ENCODE assay signal across 13 mouse cellular contexts in genomic region chr5:103709044-103709443, GRCm38 (mm10). TPM values are rescaled to one million over a fixed set of nuclear protein-coding genes. Genes with fewer than 3 reads are reported as not detected.
DNase-seq lines count a peak whose midpoint lies in the region; ATAC-seq and TF ChIP-seq lines count a peak whose summit lies in the region.
"Had no signal": no experiment of that assay in that cellular context is flagged by ENCODE, and none has a peak within 500 bp of the region (broad histone marks: within the 10 kb centered on the region; RNA-seq: fewer than 3 reads in every experiment).

No protein-coding gene starts in this region.

- WGBS in heart, embryonic 13.5 days = 88% methylated on average over 3 of the region's 3 CpGs
- 70% methylated on average over 3 of the region's 3 CpGs for WGBS in liver, embryonic 11.5 days
- WGBS in midbrain, embryonic 10.5 days = 87% methylated on average over 3 of the region's 3 CpGs

- DNase-seq in heart, postnatal 25 days (ENCODE audit: low spot score) = no peak
- peak; percentile 26 for DNase-seq in MEL (ENCODE audit: low read depth, low spot score)
- no peak for DNase-seq in liver, embryonic 11.5 days (ENCODE audit: low spot score)
- no peak for DNase-seq in frontal cortex, postnatal 10 days (ENCODE audit: low spot score in 2 of 2)
- DNase-seq in neural tube, embryonic 10.5 days (ENCODE audit: extremely low spot score, low spot score) = no peak
- DNase-seq in midbrain, embryonic 10.5 days (ENCODE audit: low spot score) = no peak
- DNase-seq: cerebellum, postnatal 36 days; left cerebral cortex, postnatal 4 days; right cerebral cortex, adult 18-20 months had no signal

- H3K9me3 ChIP-seq in heart, embryonic 13.5 days = peaks cover 3% of the 10 kb centered on the region; the same call in 1 of the 2 replicates
- H3K9me3 ChIP-seq in MEL (replicated peaks; ENCODE audit: insufficient read depth, low read length) = no peaks in the 10 kb centered on the region
- no peaks in the 10 kb centered on the region for H3K9me3 ChIP-seq in liver, embryonic 11.5 days (ENCODE audit: control insufficient read depth, low read length)
- H3K9me3 ChIP-seq in midbrain, embryonic 10.5 days (replicated peaks) = 0 out of 2 replicates have a peak, but pooled peaks cover 3% of the 10 kb centered on the region
- H3K9me3 ChIP-seq: neural tube, embryonic 12.5 days had no signal

- no peaks in the 10 kb centered on the region for H3K36me3 ChIP-seq in heart, embryonic 13.5 days
- H3K36me3 ChIP-seq in MEL (ENCODE audit: control insufficient read depth in 1 of 2, insufficient read depth in 2 of 2, low read length in 2 of 2) (peaks cover 0 to 4% of the 10 kb centered on the region in 2 experiments; a peak in 2 of 4 replicates), myocyte (ENCODE audit: control insufficient read depth, insufficient read depth) (no peaks in the 10 kb centered on the region)
- H3K36me3 ChIP-seq in liver, embryonic 11.5 days (ENCODE audit: control insufficient read depth, insufficient read depth, low read length) = no peaks in the 10 kb centered on the region
- H3K36me3 ChIP-seq in midbrain, embryonic 10.5 days = no peaks in the 10 kb centered on the region
- H3K36me3 ChIP-seq: neural tube, embryonic 12.5 days had no signal

- no peak for TF ChIP-seq EP300 in MEL (IDR thresholded peaks at IDR 0.05; ENCODE audit: low read depth in 1 of 2, low read length in 2 of 2)

- H3K4me1 ChIP-seq in heart, embryonic 13.5 days = peaks cover 9% of the 10 kb centered on the region; the same call in 1 of the 2 replicates
- peaks cover 2 to 14% of the 10 kb centered on the region in 2 experiments; a peak in 3 of 4 replicates for H3K4me1 ChIP-seq in MEL (ENCODE audit: control insufficient read depth in 1 of 2, insufficient read depth in 2 of 2, low read length in 2 of 2)
- H3K4me1 ChIP-seq in liver, embryonic 11.5 days (replicated peaks; ENCODE audit: control insufficient read depth, insufficient read depth, low read length) = no peaks in the 10 kb centered on the region
- H3K4me1 ChIP-seq in midbrain, embryonic 10.5 days = no peaks in the 10 kb centered on the region
- H3K4me1 ChIP-seq: neural tube, embryonic 12.5 days had no signal

- H3K79me2 ChIP-seq in MEL (ENCODE audit: control insufficient read depth, insufficient read depth, low read length, poor library complexity) (no peaks in the 10 kb centered on the region), myocyte (ENCODE audit: control insufficient read depth, insufficient read depth) (no peaks in the 10 kb centered on the region)

- H3K9ac ChIP-seq in heart, embryonic 13.5 days = no peak overlapping the region
- no peak overlapping the region for H3K9ac ChIP-seq in MEL (ENCODE audit: control insufficient read depth, low read depth, low read length, poor library complexity, severe bottlenecking)
- H3K9ac ChIP-seq in liver, embryonic 11.5 days (ENCODE audit: low read depth, low read length) = no peak overlapping the region
- H3K9ac ChIP-seq: neural tube, embryonic 12.5 days had no signal

- no peaks in the 10 kb centered on the region for H3K27me3 ChIP-seq in heart, embryonic 13.5 days (replicated peaks)
- H3K27me3 ChIP-seq in MEL (ENCODE audit: control insufficient read depth in 1 of 2, insufficient read depth in 2 of 2, low read length in 2 of 2) (peaks cover 0 to 2% of the 10 kb centered on the region in 2 experiments; a peak in 2 of 4 replicates), myocyte (ENCODE audit: control insufficient read depth, insufficient read depth, insufficient read length) (no peaks in the 10 kb centered on the region)
- H3K27me3 ChIP-seq in liver, embryonic 11.5 days (replicated peaks; ENCODE audit: control insufficient read depth, insufficient read depth, low read length) = no peaks in the 10 kb centered on the region
- no peaks in the 10 kb centered on the region for H3K27me3 ChIP-seq in midbrain, embryonic 10.5 days (ENCODE audit: low read depth, poor library complexity, severe bottlenecking)
- H3K27me3 ChIP-seq: neural tube, embryonic 12.5 days had no signal

- H3K27ac ChIP-seq in heart, embryonic 13.5 days (replicated peaks) = no peak overlapping the region
- no peak overlapping the region for H3K27ac ChIP-seq in MEL (ENCODE audit: control insufficient read depth, low read depth, low read length)
- no peak overlapping the region for H3K27ac ChIP-seq in liver, embryonic 11.5 days (ENCODE audit: low read depth, low read length)
- no peak overlapping the region for H3K27ac ChIP-seq in midbrain, embryonic 10.5 days (replicated peaks)
- H3K27ac ChIP-seq: neural tube, embryonic 12.5 days had no signal

- intact Hi-C loops in heart, postnatal 25 days (cut with DNase I) = no loop called here

- ATAC-seq in heart, embryonic 13.5 days (ENCODE audit: extremely low read depth, insufficient number of reproducible peaks, low FRiP score, low TSS enrichment) = peak; percentile 74
- ATAC-seq in liver, embryonic 11.5 days (replicated peaks; ENCODE audit: low FRiP score) = peak; percentile 86

- no peak for TF ChIP-seq POLR2A in MEL (IDR thresholded peaks at IDR 0.05; ENCODE audit: control insufficient read depth in 1 of 2, insufficient read depth in 1 of 2, low read depth in 1 of 2, low read length in 2 of 2, poor library complexity in 1 of 2)
- no peak for TF ChIP-seq POLR2A in myocyte (IDR thresholded peaks at IDR 0.05; ENCODE audit: insufficient read length, low read depth)

- no peak overlapping the region for H3K4me3 ChIP-seq in heart, embryonic 13.5 days
- H3K4me3 ChIP-seq in MEL (ENCODE audit: control insufficient read depth in 1 of 2, insufficient read depth in 1 of 2, low read depth in 2 of 2, low read length in 2 of 2) (no peak overlapping the region), myocyte (no peak overlapping the region)
- H3K4me3 ChIP-seq in liver, embryonic 11.5 days (ENCODE audit: low read depth, low read length) = no peak overlapping the region
- H3K4me3 ChIP-seq in midbrain, embryonic 10.5 days = no peak overlapping the region
- H3K4me3 ChIP-seq: neural tube, embryonic 12.5 days had no signal

- no peak for TF ChIP-seq RAD21 in MEL (IDR thresholded peaks at IDR 0.05; ENCODE audit: low read depth, low read length)

- no peak overlapping the region for H3ac ChIP-seq in myocyte (ENCODE audit: control insufficient read depth, insufficient read length)

- no peak for TF ChIP-seq CTCF in MEL (IDR thresholded peaks at IDR 0.05 in 2 of 3, conservative IDR thresholded peaks at IDR 0.05 in 1 of 3; ENCODE audit: control insufficient read depth in 1 of 3, insufficient read depth in 1 of 3, low read depth in 2 of 3, low read length in 3 of 3, poor library complexity in 1 of 3, severe bottlenecking in 1 of 3)

- no peak overlapping the region for H3K4me2 ChIP-seq in heart, embryonic 13.5 days
- H3K4me2 ChIP-seq in liver, embryonic 11.5 days = no peak overlapping the region
- H3K4me2 ChIP-seq in myocyte (ENCODE audit: low read depth) = no peak overlapping the region
- H3K4me2 ChIP-seq: neural tube, embryonic 12.5 days had no signal

TF ChIP-seq in MEL, 35 proteins besides CTCF, POLR2A, EP300 and RAD21:
- TF ChIP-seq BHLHE40 (IDR thresholded peaks at IDR 0.05; ENCODE audit: borderline replicate concordance, low read depth, low read length) (peak; percentile 69; the same call in 1 of the 2 replicates), TBP (IDR thresholded peaks at IDR 0.05; ENCODE audit: low read depth, low read length) (no peak), USF2 (IDR thresholded peaks at IDR 0.05; ENCODE audit: borderline replicate concordance in 1 of 2, insufficient read depth in 1 of 2, low read depth in 1 of 2, low read length in 2 of 2) (peak in 1 of 2 experiments; percentile 55; a peak in 1 of 4 replicates), USF1 (IDR thresholded peaks at IDR 0.05; ENCODE audit: low read depth, low read length) (peak; percentile 89)
TF ChIP-seq in MEL: peak in this region for 3.

TF ChIP-seq in myocyte, 11 proteins besides CTCF, POLR2A, EP300 and RAD21:
- TF ChIP-seq E2F4 (IDR thresholded peaks at IDR 0.05; ENCODE audit: insufficient read depth) = no peak
- peak; percentile 81 for TF ChIP-seq USF1 (IDR thresholded peaks at IDR 0.05; ENCODE audit: low read depth)

RNA-seq across cellular contexts. Expression of gene Aff1, which starts 16.9 kb away (rescaled TPM):
- 6.7 and 7.4 TPM in 2 replicates for polyA plus RNA-seq in heart, embryonic 13.5 days (2015; fragmentation: Nextera tagmentation; extraction: Ambion mirVana)
- total RNA-seq in heart, postnatal 25 days (2021) = 10 to 100 TPM; 37.4 to 42.7 TPM
- total RNA-seq in MEL (2012; rRNA removed) = 5.4 and 7.8 TPM in 2 replicates
- polyA plus RNA-seq in MEL (2012; ENCODE audit: insufficient read depth in 1 of 2, insufficient read length in 2 of 2, low read depth in 1 of 2, low replicate concordance in 2 of 2, missing spikeins in 1 of 2) = 10 to 100 TPM in 1 of 2 experiments, not detected in 1; 13.4 TPM
- 19.3 and 19.7 TPM in 2 replicates for polyA plus RNA-seq in liver, embryonic 11.5 days (2014; fragmentation: Nextera tagmentation; extraction: Ambion mirVana)
- polyA plus RNA-seq in myocyte (2012; fragmentation: generic; extraction: Trizol) = 16.4 TPM
- polyA plus RNA-seq in midbrain, embryonic 10.5 days (2016; fragmentation: Nextera tagmentation; extraction: Ambion mirVana) = 3.5 and 5.1 TPM in 2 replicates

RNA-seq across cellular contexts. Expression of gene 1700016H13Rik, which starts 53.2 kb away (rescaled TPM):
- 0.20 TPM in 1 of 2 replicates, not detected in the other for polyA plus RNA-seq in heart, embryonic 13.5 days (2015; fragmentation: Nextera tagmentation; extraction: Ambion mirVana)
- not detected for total RNA-seq in heart, postnatal 25 days (2021)
- total RNA-seq in MEL (2012; rRNA removed) = 0.16 and 0.23 TPM in 2 replicates
- polyA plus RNA-seq in MEL (2012; ENCODE audit: insufficient read depth in 1 of 2, insufficient read length in 2 of 2, low read depth in 1 of 2, low replicate concordance in 2 of 2, missing spikeins in 1 of 2) (under 1 TPM in 1 of 2 experiments, not detected in 1; 0.40 TPM), myocyte (2012; fragmentation: generic; extraction: Trizol) (not detected)
- 0.15 TPM in 1 of 2 replicates, not detected in the other for polyA plus RNA-seq in liver, embryonic 11.5 days (2014; fragmentation: Nextera tagmentation; extraction: Ambion mirVana)
- 0.21 and 0.27 TPM in 2 replicates for polyA plus RNA-seq in midbrain, embryonic 10.5 days (2016; fragmentation: Nextera tagmentation; extraction: Ambion mirVana)
- total RNA-seq: layer of hippocampus, adult 18-20 months had no signal
